31 mouse cellular contexts compared by ENCODE assay signal in the genomic region with DNA sequence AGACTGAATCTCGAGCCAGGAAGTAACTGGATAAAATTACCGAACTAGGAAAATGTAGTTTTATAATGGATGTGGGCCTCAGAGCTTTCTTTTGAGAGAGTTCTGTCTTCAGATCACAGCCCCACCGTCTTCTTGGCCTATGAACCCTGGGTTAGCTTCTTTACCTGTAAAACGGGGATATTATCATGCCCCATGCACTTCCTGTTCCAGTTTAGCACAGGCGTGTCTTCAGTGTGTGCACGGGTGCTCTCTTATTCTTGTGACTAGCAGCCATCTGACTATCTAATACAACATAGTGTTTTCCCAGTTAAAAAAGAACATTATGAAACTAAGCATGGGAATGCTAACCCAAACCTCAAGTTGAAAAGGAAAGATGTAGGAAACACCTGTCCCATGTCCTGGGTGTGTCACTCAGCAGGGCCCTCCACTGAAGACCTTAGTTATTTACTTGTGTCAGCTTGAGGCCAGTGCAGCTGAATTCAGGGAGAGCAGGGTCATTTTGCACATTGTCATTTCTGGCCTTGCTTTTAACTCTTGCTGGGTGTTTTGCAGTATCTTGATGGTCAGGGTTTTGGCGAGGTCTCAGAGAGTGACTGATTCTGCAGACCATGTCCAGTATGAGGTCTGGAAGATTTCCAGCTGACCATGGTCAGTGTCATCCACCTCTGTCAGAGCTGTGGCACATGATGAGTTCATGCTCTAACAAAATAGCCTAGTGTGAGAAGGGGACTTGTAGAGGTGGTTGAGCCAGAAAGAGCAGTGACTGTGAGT. TPM values are rescaled to one million over a fixed set of nuclear protein-coding genes. Genes with fewer than 3 reads are reported as not detected.
DNase-seq lines count a peak whose midpoint lies in the region; TF ChIP-seq lines count a peak whose summit lies in the region.
"Had no signal": no experiment of that assay in that cellular context is flagged by ENCODE, and none has a peak within 500 bp of the region (broad histone marks: within the 10 kb centered on the region; RNA-seq: fewer than 3 reads in every experiment).

No protein-coding gene starts in this region.

- TF ChIP-seq POLR2A in heart, adult 2 months (IDR thresholded peaks at IDR 0.05; ENCODE audit: insufficient read depth, low read depth, low read length) = no peak

- 42% methylated on average over 7 of the region's 7 CpGs for WGBS in heart, adult 2 months
- WGBS in heart, embryonic 10.5 days = 71% methylated on average over 7 of the region's 7 CpGs

- H3K36me3 ChIP-seq in heart, adult 2 months (ENCODE audit: control insufficient read depth, insufficient read depth, low read length) = peaks cover 23% of the 10 kb centered on the region
- peaks cover 12% of the 10 kb centered on the region for H3K36me3 ChIP-seq in heart, embryonic 10.5 days
- H3K36me3 ChIP-seq in C2C12 (ENCODE audit: control insufficient read depth, insufficient read depth) = peaks cover 47% of the 10 kb centered on the region
- H3K36me3 ChIP-seq: liver, embryonic 15.5 days; lung, embryonic 15.5 days; midbrain, embryonic 13.5 days; neural tube, embryonic 13.5 days had no signal

- peaks cover 21% of the 10 kb centered on the region for H3K4me1 ChIP-seq in heart, adult 2 months (ENCODE audit: control insufficient read depth, insufficient read depth, low read length)
- peaks cover 48% of the 10 kb centered on the region for H3K4me1 ChIP-seq in heart, embryonic 10.5 days
- H3K4me1 ChIP-seq: midbrain, embryonic 13.5 days; neural tube, embryonic 13.5 days had no signal

- H3K9ac ChIP-seq in heart, adult 2 months (ENCODE audit: low read depth, low read length) = no peak overlapping the region
- H3K9ac ChIP-seq: embryonic facial prominence, embryonic 15.5 days; hindbrain, embryonic 14.5 days; kidney, embryonic 15.5 days; limb, embryonic 13.5 days; liver, embryonic 15.5 days; lung, embryonic 15.5 days; midbrain, embryonic 13.5 days; neural tube, embryonic 13.5 days had no signal

- intact Hi-C loops in heart, adult 2 months (cut with DNase I) = no loop called here

- no peak for TF ChIP-seq EP300 in heart, adult 2 months (IDR thresholded peaks at IDR 0.05; ENCODE audit: insufficient read depth, low read depth, low read length)

- H3K27ac ChIP-seq in heart, adult 2 months = peak overlapping the region; percentile 26
- no peak overlapping the region for H3K27ac ChIP-seq in heart, embryonic 10.5 days
- H3K27ac ChIP-seq: embryonic facial prominence, embryonic 15.5 days; hindbrain, embryonic 14.5 days; kidney, embryonic 15.5 days; limb, embryonic 13.5 days; liver, embryonic 15.5 days; lung, embryonic 15.5 days; midbrain, embryonic 13.5 days; neural tube, embryonic 13.5 days had no signal

- H3K4me3 ChIP-seq in heart, adult 2 months = no peak overlapping the region
- no peak overlapping the region for H3K4me3 ChIP-seq in heart, embryonic 10.5 days
- H3K4me3 ChIP-seq in C2C12 (ENCODE audit: insufficient read depth, poor library complexity, severe bottlenecking) = no peak overlapping the region
- H3K4me3 ChIP-seq: embryonic facial prominence, embryonic 15.5 days; kidney, embryonic 15.5 days; limb, embryonic 13.5 days; liver, embryonic 15.5 days; lung, embryonic 15.5 days; megakaryocyte, embryonic 14.5 days; midbrain, embryonic 13.5 days; neural tube, embryonic 13.5 days had no signal

- no peak for DNase-seq in heart, adult 2 months
- DNase-seq in heart, embryonic 10.5 days (ENCODE audit: low spot score) = no peak
- peak; percentile 34 for DNase-seq in NIH3T3 (ENCODE audit: low read depth)
- peak; percentile 18 for DNase-seq in skeletal muscle tissue, adult 2 months (ENCODE audit: low read depth, low spot score)
- DNase-seq in yolk sac, embryonic 10.5 days (ENCODE audit: low spot score) = no peak
- DNase-seq in thymus, postnatal 0 days (ENCODE audit: low spot score) = no peak
- DNase-seq in natural killer cell, adult 2 months (ENCODE audit: low spot score in 2 of 2) = no peak
- DNase-seq: cerebellum, adult 9-10 months; gastrocnemius, postnatal 14 days; heart, postnatal 4 days; kidney, postnatal 36 days; layer of hippocampus, postnatal 36 days; lung, postnatal 36 days; retina, postnatal 1 day; right cerebral cortex, postnatal 25 days; thymus, adult 18-20 months had no signal

- 0 out of 2 replicates have a peak, but pooled peaks cover 2% of the 10 kb centered on the region for H3K79me2 ChIP-seq in heart, adult 2 months (replicated peaks; ENCODE audit: control insufficient read depth, insufficient read depth, low read length)
- peaks cover 98% of the 10 kb centered on the region for H3K79me2 ChIP-seq in C2C12 (ENCODE audit: control insufficient read depth, insufficient read depth)

- H3K79me3 ChIP-seq in C2C12 (ENCODE audit: low read depth) = peaks cover 62% of the 10 kb centered on the region

- TF ChIP-seq CTCF in heart, adult 2 months (IDR thresholded peaks at IDR 0.05) = no peak
- TF ChIP-seq CTCF in C2C12 (IDR thresholded peaks at IDR 0.05; ENCODE audit: control insufficient read depth, insufficient read depth, insufficient read length) = no peak

- H3K9me3 ChIP-seq in heart, embryonic 10.5 days = no peaks in the 10 kb centered on the region
- H3K9me3 ChIP-seq: embryonic facial prominence, embryonic 15.5 days; kidney, embryonic 15.5 days; limb, embryonic 13.5 days; liver, embryonic 15.5 days; lung, embryonic 15.5 days; megakaryocyte, embryonic 14.5 days; midbrain, embryonic 13.5 days; neural tube, embryonic 13.5 days had no signal

- no peaks in the 10 kb centered on the region for H3K27me3 ChIP-seq in heart, adult 2 months (ENCODE audit: control insufficient read depth, insufficient read depth, low read length)
- no peaks in the 10 kb centered on the region for H3K27me3 ChIP-seq in heart, embryonic 10.5 days (ENCODE audit: insufficient read depth, poor library complexity, severe bottlenecking)
- no peaks in the 10 kb centered on the region for H3K27me3 ChIP-seq in C2C12 (ENCODE audit: control insufficient read depth, insufficient read depth, insufficient read length)
- H3K27me3 ChIP-seq: embryonic facial prominence, embryonic 15.5 days; kidney, embryonic 15.5 days; limb, embryonic 13.5 days; liver, embryonic 15.5 days; lung, embryonic 15.5 days; megakaryocyte, embryonic 14.5 days; neural tube, embryonic 13.5 days had no signal

- no peak overlapping the region for H3ac ChIP-seq in C2C12 (ENCODE audit: control insufficient read depth, insufficient read length, low read depth)

TF ChIP-seq in C2C12, 6 proteins besides CTCF, POLR2A, EP300 and RAD21:
- peak; percentile 30 for TF ChIP-seq MYOD1 (IDR thresholded peaks at IDR 0.05; ENCODE audit: control insufficient read depth, insufficient read length, low read depth)
- no peak for TF ChIP-seq MYOG (IDR thresholded peaks at IDR 0.05; ENCODE audit: control insufficient read depth, extremely low read depth, insufficient read length)
- TF ChIP-seq CEBPB (IDR thresholded peaks at IDR 0.05; ENCODE audit: low read depth) = no peak
- no peak for TF ChIP-seq FOSL1 (IDR thresholded peaks at IDR 0.05; ENCODE audit: insufficient read depth, low read length, poor library complexity, severe bottlenecking)
- no peak for TF ChIP-seq MAX (IDR thresholded peaks at IDR 0.05)
- no peak for TF ChIP-seq USF1 (IDR thresholded peaks at IDR 0.05; ENCODE audit: low read depth)

RNA-seq across cellular contexts. Expression of a gene that starts 12.5 kb away (rescaled TPM):
- total RNA-seq in heart, adult 2 months (2021) = not detected
- polyA plus RNA-seq in heart, adult 2 months (2012; rRNA removed) = not detected in 2 replicates
- polyA plus RNA-seq in heart, embryonic 10.5 days (2016; fragmentation: Nextera tagmentation; extraction: Ambion mirVana) = 0.22 and 0.33 TPM in 2 replicates
- polyA plus RNA-seq in C2C12 (2012; fragmentation: generic; extraction: Trizol) = 0.07 TPM
- not detected in 2 replicates for polyA plus RNA-seq in thymus, postnatal 0 days (2015; fragmentation: Nextera tagmentation; extraction: Ambion mirVana)
- total RNA-seq: common myeloid progenitor, adult 5-6 weeks; gastrocnemius, postnatal 14 days; heart, adult 8-10 months; heart, postnatal 4 days; layer of hippocampus, adult 8-10 months; layer of hippocampus, postnatal 36 days; left cerebral cortex, postnatal 10 days had no signal
- polyA plus RNA-seq: forebrain, embryonic 14.5 days; neural tube, embryonic 13.5 days had no signal

RNA-seq across cellular contexts. Expression of a gene that starts 53.4 kb away (rescaled TPM):
- 100 to 1,000 TPM; 102 to 128 TPM for total RNA-seq in heart, adult 2 months (2021)
- 15.4 and 33.7 TPM in 2 replicates for polyA plus RNA-seq in heart, adult 2 months (2012; rRNA removed)
- polyA plus RNA-seq in heart, embryonic 10.5 days (2016; fragmentation: Nextera tagmentation; extraction: Ambion mirVana) = 67.3 and 88.3 TPM in 2 replicates
- polyA plus RNA-seq in C2C12 (2012; fragmentation: generic; extraction: Trizol) = 61.1 TPM
- polyA plus RNA-seq in thymus, postnatal 0 days (2015; fragmentation: Nextera tagmentation; extraction: Ambion mirVana) = 7.2 and 9.2 TPM in 2 replicates

Comparison
In these comparisons a context has a peak if more than half of its experiments do, and no peak if none do; other contexts are left out.
1. DNase-seq: peak in NIH3T3 (single experiment) and skeletal muscle tissue, adult 2 months (single experiment); none in heart, adult 2 months (0 of 2), heart, embryonic 10.5 days (single experiment), yolk sac, embryonic 10.5 days (single experiment), thymus, postnatal 0 days (single experiment) and natural killer cell, adult 2 months (0 of 2).